Mouse (Mus musculus) embryonic facial prominence, embryonic 10.5 days (tissue): ENCODE data around the gene Anapc5. TPM values are rescaled to one million over a fixed set of nuclear protein-coding genes. Genes with fewer than 3 reads are reported as not detected.

Experiments used
- DNase-seq: peaks from one replicate; pipeline ENCODE4 v3.0.0-alpha.2; 2017; ENCODE audit warnings: low spot score
- H3K27ac ChIP-seq: fragments of 300-500 bp; sonication (generic); replicated peaks from 2 replicates; pipeline ENCODE4 v1.5.1; 2016; ENCODE audit warnings: mild to moderate bottlenecking
- H3K27me3 ChIP-seq: fragments of 300-500 bp; sonication (generic); replicated peaks from 2 replicates; pipeline ENCODE4 v1.6.1; 2016; ENCODE audit warnings: low read depth, mild to moderate bottlenecking; ENCODE audit not compliant: poor library complexity, severe bottlenecking
- H3K36me3 ChIP-seq: fragments of 300-500 bp; sonication (generic); replicated peaks from 2 replicates; pipeline ENCODE4 v1.6.1; 2016; ENCODE audit warnings: mild to moderate bottlenecking, moderate library complexity
- H3K4me1 ChIP-seq: fragments of 300-500 bp; sonication (generic); 2 replicates; pipeline ENCODE4 v1.6.1; 2016
- H3K4me3 ChIP-seq: fragments of 300-500 bp; sonication (generic); 2 replicates; pipeline ENCODE4 v1.5.1; 2016; ENCODE audit warnings: mild to moderate bottlenecking, moderate library complexity
- H3K9me3 ChIP-seq: fragments of 300-500 bp; sonication (generic); 2 replicates; pipeline ENCODE4 v1.6.1; 2016; ENCODE audit warnings: mild to moderate bottlenecking
- WGBS: fragments of 180-500 bp; shearing (Covaris S2); methylation state at CpG from one replicate; pipeline ENCODE4 v1.1.7; 2016; 5-methylcytosine and 5-hydroxymethylcytosine counted together
- polyA plus RNA-seq: library from polyadenylated mRNA; unstranded; fragments of >200 nt; fragmentation: Nextera tagmentation; extraction: Ambion mirVana; gene quantifications from 2 replicates; pipeline ENCODE4 v1.2.1, GENCODE M21; 2016

Gene Anapc5
- polyA plus RNA-seq, 1 experiment from 2014 or later: 477 TPM

DNA sequence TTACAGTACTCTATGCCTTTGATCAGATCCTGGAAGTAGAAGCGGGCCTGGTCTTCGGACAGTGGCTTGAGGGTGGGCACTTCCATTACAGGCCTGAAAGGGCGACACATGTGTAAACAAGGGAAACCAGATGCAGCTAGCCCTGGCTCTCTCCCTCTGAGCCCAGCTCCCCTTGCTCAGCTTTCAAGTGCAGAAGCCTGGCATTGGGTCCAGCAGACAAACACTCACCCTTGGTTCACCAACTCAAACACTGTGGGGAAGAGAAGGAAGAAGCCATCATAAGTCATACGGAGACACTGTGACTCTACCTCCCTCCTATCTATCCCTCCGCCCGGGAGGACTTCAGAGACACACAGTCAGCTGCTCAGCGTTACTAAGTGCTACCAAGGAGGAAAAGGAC, 73.2 kb downstream of the Anapc5 start:
- Histone ChIP-seq H3K4me3 (no peak overlapping the region), H3K27ac (no peak overlapping the region), H3K9me3 (no peaks in the 10 kb centered on the region), H3K27me3 (no peaks in the 10 kb centered on the region), H3K4me1 (peaks cover 2% of the 10 kb centered on the region; the same call in 1 of the 2 replicates), H3K36me3 (peaks cover 71% of the 10 kb centered on the region)
- DNase-seq: no peak
- 77% methylated on average over 7 of the region's 7 CpGs for WGBS

DNA sequence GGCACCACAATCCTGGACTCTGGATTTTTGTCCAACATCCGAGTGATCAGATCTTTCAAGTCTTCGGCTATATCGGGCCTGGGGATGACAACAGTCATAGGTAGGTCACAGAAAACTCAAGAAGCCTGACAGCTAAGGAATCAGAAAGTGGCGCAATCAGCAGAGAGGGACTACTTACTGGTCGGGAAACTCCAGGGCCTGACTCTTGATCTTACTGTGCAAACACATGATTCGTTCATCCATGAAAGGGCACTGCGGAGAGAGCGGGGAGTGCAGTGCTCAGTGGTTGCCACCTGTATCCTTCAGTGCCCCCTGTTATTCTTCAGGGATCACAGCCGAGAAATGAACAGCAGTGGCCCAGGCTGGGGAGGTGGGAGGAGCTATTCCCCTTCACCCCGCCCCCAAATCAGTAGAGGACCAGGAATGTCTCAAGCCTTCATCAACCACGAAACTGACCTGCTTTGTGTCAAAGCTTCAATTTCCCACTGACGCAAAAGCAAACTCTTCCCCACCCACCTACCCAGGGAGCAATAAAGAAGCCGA, 77.2 kb downstream of the Anapc5 start:
- DNase-seq: no peak
- H3K27me3 ChIP-seq: no peaks in the 10 kb centered on the region
- H3K36me3 ChIP-seq: peaks cover 81% of the 10 kb centered on the region
- 84% methylated on average over 13 of the region's 13 CpGs for WGBS
- H3K9me3 ChIP-seq: no peaks in the 10 kb centered on the region
- H3K4me3 ChIP-seq: no peak overlapping the region
- H3K27ac ChIP-seq: no peak overlapping the region
- H3K4me1 ChIP-seq: no peaks in the 10 kb centered on the region; the same call in 1 of the 2 replicates

Other genes starting within 250 kb of the Anapc5 start
- gene Ift81, start 206.8 kb downstream of the Anapc5 start, polyA plus RNA-seq: 40.3 and 50.2 TPM in 2 replicates
- 0.30 and 0.35 TPM in 2 replicates for gene P2rx7, start 177.4 kb downstream of the Anapc5 start, polyA plus RNA-seq
- 5.1 and 6.5 TPM in 2 replicates for gene P2rx4, start 113.8 kb downstream of the Anapc5 start, polyA plus RNA-seq
- 21.9 and 26.3 TPM in 2 replicates for gene Camkk2, start 41.9 kb downstream of the Anapc5 start, polyA plus RNA-seq
- 48.5 and 48.7 TPM in 2 replicates for gene Rnf34, start 28.7 kb upstream of the Anapc5 start, polyA plus RNA-seq
- gene Kdm2b, start 168.5 kb upstream of the Anapc5 start, polyA plus RNA-seq: 88.1 and 92.1 TPM in 2 replicates
- 8.4 and 8.7 TPM in 2 replicates for gene Orai1, start 193.7 kb upstream of the Anapc5 start, polyA plus RNA-seq
- gene Morn3, start 225.7 kb upstream of the Anapc5 start, polyA plus RNA-seq: not detected in 2 replicates
- gene Tmem120b, start 247.1 kb upstream of the Anapc5 start, polyA plus RNA-seq: 11.3 and 11.9 TPM in 2 replicates